ENCODE assay signal across 10 mouse cellular contexts in genomic region chr17:46879841-46880311, GRCm38 (mm10). TPM values are rescaled to one million over a fixed set of nuclear protein-coding genes. Genes with fewer than 3 reads are reported as not detected.
DNase-seq lines count a peak whose midpoint lies in the region; ATAC-seq and TF ChIP-seq lines count a peak whose summit lies in the region.
"Had no signal": no experiment of that assay in that cellular context is flagged by ENCODE, and none has a peak within 500 bp of the region (broad histone marks: within the 10 kb centered on the region; RNA-seq: fewer than 3 reads in every experiment).

No protein-coding gene starts in this region.

- H3K4me1 ChIP-seq in forebrain, embryonic 15.5 days = peaks cover 8% of the 10 kb centered on the region; the same call in 1 of the 2 replicates
- peaks cover 7% of the 10 kb centered on the region; the same call in 1 of the 2 replicates for H3K4me1 ChIP-seq in forebrain, embryonic 13.5 days
- H3K4me1 ChIP-seq in embryonic facial prominence, embryonic 12.5 days = peaks cover 13% of the 10 kb centered on the region
- H3K4me1 ChIP-seq in liver, postnatal 0 days (ENCODE audit: insufficient read depth) = peaks cover 23% of the 10 kb centered on the region

- no peak overlapping the region for H3K4me3 ChIP-seq in forebrain, embryonic 15.5 days
- no peak overlapping the region for H3K4me3 ChIP-seq in forebrain, embryonic 13.5 days
- no peak overlapping the region for H3K4me3 ChIP-seq in embryonic facial prominence, embryonic 12.5 days
- H3K4me3 ChIP-seq in liver, postnatal 0 days (ENCODE audit: low read depth, low read length) = no peak overlapping the region

- 0 out of 2 replicates have a peak, but pooled peaks have one; percentile 33 for TF ChIP-seq EP300 in liver, postnatal 0 days (IDR thresholded peaks at IDR 0.05; ENCODE audit: low read depth)

- no peak overlapping the region for H3K9ac ChIP-seq in forebrain, embryonic 15.5 days (replicated peaks)
- H3K9ac ChIP-seq in forebrain, embryonic 13.5 days = no peak overlapping the region
- H3K9ac ChIP-seq in embryonic facial prominence, embryonic 12.5 days = no peak overlapping the region
- no peak overlapping the region for H3K9ac ChIP-seq in liver, postnatal 0 days (replicated peaks)

- no peaks in the 10 kb centered on the region for H3K9me3 ChIP-seq in forebrain, embryonic 15.5 days
- H3K9me3 ChIP-seq in forebrain, embryonic 13.5 days (replicated peaks) = no peaks in the 10 kb centered on the region
- no peaks in the 10 kb centered on the region for H3K9me3 ChIP-seq in embryonic facial prominence, embryonic 12.5 days
- no peaks in the 10 kb centered on the region for H3K9me3 ChIP-seq in liver, postnatal 0 days (ENCODE audit: low read length)

- DNase-seq in heart, postnatal 25 days (ENCODE audit: low spot score) = peak; percentile 87
- peak; percentile 37 for DNase-seq in liver, postnatal 0 days
- DNase-seq in urinary bladder, postnatal 10 days (ENCODE audit: low spot score) = no peak
- DNase-seq in ovary, postnatal 10 days (ENCODE audit: low spot score) = no peak
- no peak for DNase-seq in right cerebral cortex, adult 18-20 months

- H3K27ac ChIP-seq in forebrain, embryonic 15.5 days (replicated peaks) = 0 out of 2 replicates have a peak overlapping the region, but pooled peaks have one; percentile 19
- H3K27ac ChIP-seq in forebrain, embryonic 13.5 days = no peak overlapping the region
- peak overlapping the region; percentile 46; the same call in 1 of the 2 replicates for H3K27ac ChIP-seq in embryonic facial prominence, embryonic 12.5 days
- peak overlapping the region; percentile 0; the same call in 1 of the 2 replicates for H3K27ac ChIP-seq in liver, postnatal 0 days (ENCODE audit: low read depth)

- no peaks in the 10 kb centered on the region for H3K27me3 ChIP-seq in forebrain, embryonic 15.5 days
- no peaks in the 10 kb centered on the region for H3K27me3 ChIP-seq in forebrain, embryonic 13.5 days
- H3K27me3 ChIP-seq in embryonic facial prominence, embryonic 12.5 days = no peaks in the 10 kb centered on the region
- no peaks in the 10 kb centered on the region for H3K27me3 ChIP-seq in liver, postnatal 0 days (ENCODE audit: insufficient read depth, low read length)
- H3K27me3 ChIP-seq: Patski had no signal

- no peak for TF ChIP-seq CTCF in liver, postnatal 0 days (IDR thresholded peaks at IDR 0.05; ENCODE audit: low read depth)

- H3K4me2 ChIP-seq in forebrain, embryonic 15.5 days (replicated peaks) = no peak overlapping the region
- no peak overlapping the region for H3K4me2 ChIP-seq in forebrain, embryonic 13.5 days
- no peak overlapping the region for H3K4me2 ChIP-seq in embryonic facial prominence, embryonic 12.5 days (replicated peaks)
- H3K4me2 ChIP-seq in liver, postnatal 0 days (ENCODE audit: low read depth, low read length) = no peak overlapping the region

- intact Hi-C loops in heart, postnatal 25 days (cut with DNase I) = loop anchor here (5.0 kb wide), 1 partner anchor 53 kb away; no protein-coding TSS in a partner anchor

- 43% methylated on average over 14 of the region's 14 CpGs for WGBS in forebrain, embryonic 15.5 days
- 54% methylated on average over 14 of the region's 14 CpGs for WGBS in forebrain, embryonic 13.5 days
- 46% methylated on average over 14 of the region's 14 CpGs for WGBS in embryonic facial prominence, embryonic 12.5 days
- WGBS in liver, postnatal 0 days (ENCODE audit: insufficient replicate concordance) = 48% methylated on average over 14 of the region's 14 CpGs

- H3K36me3 ChIP-seq in forebrain, embryonic 15.5 days = no peaks in the 10 kb centered on the region
- H3K36me3 ChIP-seq in forebrain, embryonic 13.5 days (ENCODE audit: poor library complexity, severe bottlenecking) = no peaks in the 10 kb centered on the region
- H3K36me3 ChIP-seq in embryonic facial prominence, embryonic 12.5 days = no peaks in the 10 kb centered on the region
- no peaks in the 10 kb centered on the region for H3K36me3 ChIP-seq in liver, postnatal 0 days (replicated peaks; ENCODE audit: insufficient read depth, low read length)

- ATAC-seq in forebrain, embryonic 15.5 days (replicated peaks) = no peak
- ATAC-seq in forebrain, embryonic 13.5 days = no peak
- no peak; the same call in 1 of the 2 replicates for ATAC-seq in embryonic facial prominence, embryonic 12.5 days (ENCODE audit: insufficient number of reproducible peaks, insufficient read depth, low FRiP score, low TSS enrichment)
- ATAC-seq in liver, postnatal 0 days = peak; percentile 31; the same call in 1 of the 2 replicates
- ATAC-seq: Patski had no signal

RNA-seq across cellular contexts. Expression of gene Tbcc, which starts 10.6 kb away (rescaled TPM):
- 65.9 and 68.6 TPM in 2 replicates for polyA plus RNA-seq in forebrain, embryonic 15.5 days (2015; fragmentation: Nextera tagmentation; extraction: Ambion mirVana)
- 51.3 and 53.5 TPM in 2 replicates for polyA plus RNA-seq in forebrain, embryonic 13.5 days (2015; fragmentation: Nextera tagmentation; extraction: Ambion mirVana)
- polyA plus RNA-seq in embryonic facial prominence, embryonic 12.5 days (2016; fragmentation: Nextera tagmentation; extraction: Ambion mirVana) = 80.2 and 83.7 TPM in 2 replicates
- 10 to 100 TPM; 15.5 to 17.7 TPM for total RNA-seq in heart, postnatal 25 days (2021)
- 24.1 and 30.1 TPM in 2 replicates for polyA plus RNA-seq in liver, postnatal 0 days (2015; fragmentation: Nextera tagmentation; extraction: Ambion mirVana)

RNA-seq across cellular contexts. Expression of gene Bicral, which starts 21.6 kb away (rescaled TPM):
- 8.9 and 9.2 TPM in 2 replicates for polyA plus RNA-seq in forebrain, embryonic 15.5 days (2015; fragmentation: Nextera tagmentation; extraction: Ambion mirVana)
- polyA plus RNA-seq in forebrain, embryonic 13.5 days (2015; fragmentation: Nextera tagmentation; extraction: Ambion mirVana) = 5.2 and 5.8 TPM in 2 replicates
- polyA plus RNA-seq in embryonic facial prominence, embryonic 12.5 days (2016; fragmentation: Nextera tagmentation; extraction: Ambion mirVana) = 4.6 and 5.5 TPM in 2 replicates
- total RNA-seq in heart, postnatal 25 days (2021) = 10 to 100 TPM; 15.0 to 16.7 TPM
- polyA plus RNA-seq in liver, postnatal 0 days (2015; fragmentation: Nextera tagmentation; extraction: Ambion mirVana) = 1.8 and 1.9 TPM in 2 replicates

RNA-seq across cellular contexts. Expression of gene Prph2, which starts 30.4 kb away (rescaled TPM):
- polyA plus RNA-seq in forebrain, embryonic 15.5 days (2015; fragmentation: Nextera tagmentation; extraction: Ambion mirVana) = not detected in 2 replicates
- polyA plus RNA-seq in forebrain, embryonic 13.5 days (2015; fragmentation: Nextera tagmentation; extraction: Ambion mirVana) = not detected in 2 replicates
- 0.09 TPM in 1 of 2 replicates, not detected in the other for polyA plus RNA-seq in embryonic facial prominence, embryonic 12.5 days (2016; fragmentation: Nextera tagmentation; extraction: Ambion mirVana)
- not detected for total RNA-seq in heart, postnatal 25 days (2021)
- not detected in 2 replicates for polyA plus RNA-seq in liver, postnatal 0 days (2015; fragmentation: Nextera tagmentation; extraction: Ambion mirVana)
- polyA plus RNA-seq: large intestine, adult 2 months; Patski had no signal

Comparison
In these comparisons a context has a peak if more than half of its experiments do, and no peak if none do; other contexts are left out.
1. DNase-seq: peak in heart, postnatal 25 days (single experiment) and liver, postnatal 0 days (single experiment); none in urinary bladder, postnatal 10 days (single experiment), ovary, postnatal 10 days (single experiment) and right cerebral cortex, adult 18-20 months (single experiment).